Mouse (Mus musculus) hindbrain, embryonic 15.5 days (tissue): ENCODE measurements around the gene Kcnh2. TPM values are rescaled to one million over a fixed set of nuclear protein-coding genes. Genes with fewer than 3 reads are reported as not detected.

Experiments
- ATAC-seq: fragments of 200-750 bp; cut with Nextera tagmentation; 2 replicates; pipeline ENCODE4 v1.8.0; 2017; ENCODE audit warnings: low read depth, moderate number of reproducible peaks, moderate TSS enrichment; ENCODE audit not compliant: low FRiP score
- H3K27ac ChIP-seq: fragments of 300-500 bp; sonication (generic); replicated peaks from 2 replicates; pipeline ENCODE4 v1.5.1; 2015; ENCODE audit warnings: mild to moderate bottlenecking, inconsistent platforms
- H3K27me3 ChIP-seq: fragments of 300-500 bp; sonication (generic); 2 replicates; pipeline ENCODE4 v1.6.1; 2015; ENCODE audit warnings: control low read depth, inconsistent platforms
- H3K36me3 ChIP-seq: fragments of 300-500 bp; sonication (generic); 2 replicates; pipeline ENCODE4 v1.6.1; 2015; ENCODE audit warnings: control low read depth, inconsistent platforms
- H3K4me1 ChIP-seq: fragments of 300-500 bp; sonication (generic); replicated peaks from 2 replicates; pipeline ENCODE4 v1.6.1; 2015; ENCODE audit warnings: control low read depth, inconsistent platforms
- H3K4me2 ChIP-seq: fragments of 300-500 bp; sonication (generic); 2 replicates; pipeline ENCODE4 v1.6.1; 2015; ENCODE audit warnings: moderate library complexity, mild to moderate bottlenecking, inconsistent platforms
- H3K4me3 ChIP-seq: fragments of 300-500 bp; sonication (generic); 2 replicates; pipeline ENCODE4 v1.5.1; 2015; ENCODE audit warnings: mild to moderate bottlenecking, inconsistent platforms
- H3K9ac ChIP-seq: fragments of 300-500 bp; sonication (generic); 2 replicates; pipeline ENCODE4 v1.6.1; 2015; ENCODE audit warnings: inconsistent platforms
- H3K9me3 ChIP-seq: fragments of 300-500 bp; sonication (generic); 2 replicates; pipeline ENCODE4 v1.6.1; 2016; ENCODE audit warnings: control low read depth, inconsistent platforms
- WGBS: fragments of 180-500 bp; shearing (Covaris S2); methylation state at CpG from one replicate; pipeline ENCODE4 v1.1.7; 2015; 5-methylcytosine and 5-hydroxymethylcytosine counted together
- polyA plus RNA-seq: library from polyadenylated mRNA; unstranded; fragments of >200 nt; fragmentation: Nextera tagmentation; extraction: Ambion mirVana; gene quantifications from 2 replicates; pipeline ENCODE4 v1.2.1, GENCODE M21; 2015

The Kcnh2 gene
- polyA plus RNA-seq, 1 experiment from 2014 or later = 17.9 TPM

GRCm38 (mm10) chr5:24342966-24343365, 8.4 kb downstream of the Kcnh2 start:
- no peaks in the 10 kb centered on the region for H3K9me3 ChIP-seq
- 45% methylated on average over 8 of the region's 8 CpGs for WGBS
- H3K27me3 ChIP-seq = no peaks in the 10 kb centered on the region
- H3K4me3 ChIP-seq = no peak overlapping the region
- no peak overlapping the region for H3K9ac ChIP-seq
- H3K4me1 ChIP-seq = peaks cover 34% of the 10 kb centered on the region
- 0 out of 2 replicates have a peak overlapping the region, but pooled peaks have one; percentile 83 for H3K27ac ChIP-seq
- ATAC-seq = no peak
- H3K36me3 ChIP-seq = no peaks in the 10 kb centered on the region
- H3K4me2 ChIP-seq = no peak overlapping the region

DNA sequence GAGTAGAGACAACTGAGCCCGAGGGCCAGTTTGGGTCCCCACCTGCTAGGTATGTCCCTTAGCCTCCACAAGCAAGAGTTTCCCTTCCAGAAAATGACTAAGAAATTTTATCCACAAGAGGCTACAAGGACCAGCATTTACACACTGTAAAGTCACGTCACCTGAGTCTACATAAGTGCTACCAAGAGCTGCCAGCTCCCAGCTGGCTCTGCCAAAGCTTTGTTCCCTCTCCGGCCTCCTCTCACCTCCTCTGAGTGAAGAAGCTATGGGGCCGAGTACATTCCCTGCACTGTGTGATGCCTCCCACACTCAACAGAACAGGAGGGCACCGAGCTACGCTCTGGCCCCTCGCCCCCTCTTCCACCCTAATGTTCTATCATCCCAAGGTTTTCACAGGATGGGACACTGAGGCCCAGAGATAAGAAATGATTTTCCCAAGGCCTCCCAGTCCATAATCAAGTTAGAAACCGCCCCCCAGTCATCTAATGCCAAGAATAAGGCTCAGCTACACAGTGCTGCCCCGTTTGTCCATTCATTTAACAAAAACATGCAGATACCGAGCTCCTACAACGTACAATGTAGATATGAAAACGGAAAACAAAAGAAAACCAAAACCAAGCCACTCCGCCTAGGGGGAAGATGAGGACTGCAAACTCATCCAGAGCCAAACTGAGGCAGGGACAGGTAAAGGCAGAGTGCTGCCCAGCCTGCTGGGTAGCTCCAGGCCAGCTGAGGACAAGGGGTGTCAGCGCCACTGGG, 9.0 kb downstream of the Kcnh2 start:
- Histone ChIP-seq H3K4me1 (peaks cover 34% of the 10 kb centered on the region), H3K4me3 (no peak overlapping the region), H3K4me2 (no peak overlapping the region), H3K9me3 (no peaks in the 10 kb centered on the region), H3K9ac (no peak overlapping the region), H3K36me3 (no peaks in the 10 kb centered on the region), H3K27ac (no peak overlapping the region), H3K27me3 (no peaks in the 10 kb centered on the region)
- ATAC-seq = no peak
- WGBS = 73% methylated on average over 14 of the region's 14 CpGs

DNA sequence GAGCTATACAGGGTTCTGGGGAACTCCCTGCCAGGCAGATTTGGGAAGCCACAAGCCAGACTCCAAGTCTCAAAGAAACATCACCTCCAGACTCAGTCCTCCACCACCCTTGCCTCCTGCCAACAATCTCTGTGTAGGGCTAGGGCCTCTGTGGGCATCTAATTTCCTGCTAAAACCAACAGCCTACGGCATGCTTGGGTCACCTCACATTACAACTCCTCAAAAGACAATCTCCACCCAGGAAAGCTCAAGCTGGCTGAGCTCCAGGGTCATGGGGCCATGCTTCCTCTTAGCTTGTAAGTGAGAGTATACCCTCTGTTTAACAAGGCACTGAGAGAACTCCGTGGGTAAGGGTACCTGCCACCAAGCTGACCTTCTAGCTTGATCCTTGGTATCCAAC, 13.6 kb downstream of the Kcnh2 start:
- 61% methylated on average over 2 of the region's 2 CpGs for WGBS
- ATAC-seq = no peak
- no peak overlapping the region for H3K27ac ChIP-seq
- H3K4me3 ChIP-seq = no peak overlapping the region
- H3K4me2 ChIP-seq = no peak overlapping the region
- no peaks in the 10 kb centered on the region for H3K9me3 ChIP-seq
- no peaks in the 10 kb centered on the region for H3K36me3 ChIP-seq
- no peak overlapping the region for H3K9ac ChIP-seq
- no peaks in the 10 kb centered on the region for H3K27me3 ChIP-seq
- H3K4me1 ChIP-seq = peaks cover 19% of the 10 kb centered on the region

DNA sequence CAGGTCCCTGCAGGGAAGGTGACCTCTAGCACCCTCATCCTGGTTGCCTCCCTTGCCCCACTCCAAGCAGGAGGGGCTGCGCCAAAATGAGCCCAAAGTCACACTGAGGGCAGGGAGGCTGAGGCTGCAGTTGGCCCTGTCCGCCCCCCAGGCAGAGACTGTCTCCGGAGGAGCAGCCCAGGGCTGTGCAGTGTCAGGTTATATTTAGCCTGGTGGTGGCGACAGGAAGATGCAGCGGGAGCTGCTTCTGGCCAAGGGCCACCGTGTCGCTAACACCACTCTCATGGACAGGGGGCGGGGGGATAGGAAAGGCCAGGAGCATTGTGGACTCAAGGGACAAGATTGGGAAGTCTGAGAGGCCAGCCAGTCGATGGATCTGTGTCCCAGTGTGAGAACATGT, 14.0 kb downstream of the Kcnh2 start:
- ATAC-seq = 0 out of 2 replicates have a peak, but pooled peaks have one; percentile 9
- Histone ChIP-seq H3K27ac (no peak overlapping the region), H3K4me1 (peaks cover 19% of the 10 kb centered on the region), H3K4me2 (no peak overlapping the region), H3K9me3 (no peaks in the 10 kb centered on the region), H3K36me3 (peaks cover 4% of the 10 kb centered on the region; the same call in 1 of the 2 replicates), H3K9ac (no peak overlapping the region), H3K4me3 (no peak overlapping the region), H3K27me3 (no peaks in the 10 kb centered on the region)
- 35% methylated on average over 9 of the region's 9 CpGs for WGBS

GRCm38 (mm10) chr5:24335888-24336511, 15.4 kb downstream of the Kcnh2 start:
- Histone ChIP-seq H3K4me1 (peaks cover 19% of the 10 kb centered on the region), H3K36me3 (peaks cover 8% of the 10 kb centered on the region; the same call in 1 of the 2 replicates), H3K4me3 (no peak overlapping the region), H3K27ac (no peak overlapping the region), H3K27me3 (no peaks in the 10 kb centered on the region), H3K9me3 (no peaks in the 10 kb centered on the region), H3K4me2 (no peak overlapping the region), H3K9ac (no peak overlapping the region)
- 19% methylated on average over 3 of the region's 3 CpGs for WGBS
- ATAC-seq = peak; percentile 74

DNA sequence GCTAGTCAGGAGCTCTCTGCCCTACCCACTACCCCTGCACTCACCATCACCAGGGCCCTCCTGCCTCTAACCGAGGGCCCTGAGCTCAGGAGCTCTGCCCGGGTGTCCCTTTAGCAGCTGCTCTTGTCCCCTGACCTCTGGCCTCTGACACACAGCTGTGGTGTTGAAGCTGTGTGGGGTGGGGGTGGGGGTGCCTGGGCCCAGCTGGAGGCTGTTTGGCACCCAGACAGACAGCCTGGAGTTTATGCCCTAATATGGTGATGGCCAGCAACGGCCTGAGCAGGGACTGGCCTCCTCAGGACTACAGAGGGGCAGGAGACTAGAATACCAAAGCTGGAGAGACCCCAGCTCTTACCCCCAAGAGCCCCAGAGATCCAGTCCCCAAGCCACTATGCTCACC, 16.7 kb downstream of the Kcnh2 start:
- no peaks in the 10 kb centered on the region for H3K9me3 ChIP-seq
- no peaks in the 10 kb centered on the region for H3K27me3 ChIP-seq
- H3K4me3 ChIP-seq = no peak overlapping the region
- H3K9ac ChIP-seq = no peak overlapping the region
- H3K4me1 ChIP-seq = peaks cover 26% of the 10 kb centered on the region
- no peak overlapping the region for H3K4me2 ChIP-seq
- ATAC-seq = no peak
- H3K36me3 ChIP-seq = peaks cover 8% of the 10 kb centered on the region; the same call in 1 of the 2 replicates
- H3K27ac ChIP-seq = no peak overlapping the region
- WGBS = 26% methylated on average over 3 of the region's 3 CpGs

DNA sequence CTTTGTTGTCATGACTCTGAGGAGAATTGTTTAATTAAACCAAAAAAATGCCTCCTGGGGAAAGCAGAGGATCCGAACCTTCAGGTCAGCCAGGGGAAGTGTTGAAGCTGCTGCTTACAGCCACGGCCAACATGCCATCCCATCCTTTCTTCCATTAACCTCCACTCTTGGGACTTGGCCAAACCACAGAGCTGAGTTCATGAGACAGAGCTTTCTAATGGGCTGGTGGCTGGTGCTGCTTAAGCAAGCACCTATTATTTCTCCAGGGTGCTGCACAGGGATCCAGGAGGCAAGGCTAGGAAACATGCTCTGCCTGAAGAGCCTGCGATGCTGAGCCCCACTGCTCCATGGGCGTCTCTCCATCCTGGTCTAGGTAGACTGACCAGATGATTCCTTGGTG, 19.0 kb downstream of the Kcnh2 start:
- Histone ChIP-seq H3K27ac (no peak overlapping the region), H3K4me1 (peaks cover 44% of the 10 kb centered on the region), H3K36me3 (peaks cover 8% of the 10 kb centered on the region; the same call in 1 of the 2 replicates), H3K27me3 (no peaks in the 10 kb centered on the region), H3K4me2 (no peak overlapping the region), H3K4me3 (no peak overlapping the region), H3K9ac (no peak overlapping the region), H3K9me3 (no peaks in the 10 kb centered on the region)
- no peak for ATAC-seq
- 78% methylated on average over 4 of the region's 4 CpGs for WGBS

DNA sequence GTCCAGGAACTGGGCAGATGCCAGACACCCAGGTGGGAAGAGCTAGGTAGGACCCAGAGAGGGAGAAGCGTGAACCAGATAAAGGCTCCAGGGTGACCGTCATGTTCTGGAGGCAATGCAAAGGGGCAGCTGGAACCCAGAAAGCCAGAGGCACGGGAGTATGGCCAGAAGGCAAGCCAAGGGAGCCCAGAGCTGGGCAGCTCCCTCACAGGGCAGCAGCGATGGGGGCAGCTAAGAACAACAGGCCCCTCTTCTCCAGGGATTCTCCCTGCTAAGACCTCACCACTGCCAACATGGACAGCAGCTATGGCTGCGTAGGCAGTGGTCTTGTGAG, 21.5 kb downstream of the Kcnh2 start:
- Histone ChIP-seq H3K4me3 (no peak overlapping the region), H3K9me3 (no peaks in the 10 kb centered on the region), H3K27me3 (no peaks in the 10 kb centered on the region), H3K4me2 (peak overlapping the region; percentile 55), H3K36me3 (peaks cover 23% of the 10 kb centered on the region), H3K4me1 (peaks cover 33% of the 10 kb centered on the region), H3K9ac (no peak overlapping the region), H3K27ac (peak overlapping the region; percentile 73)
- WGBS = 14% methylated on average over 5 of the region's 5 CpGs
- peak; percentile 28 for ATAC-seq

DNA sequence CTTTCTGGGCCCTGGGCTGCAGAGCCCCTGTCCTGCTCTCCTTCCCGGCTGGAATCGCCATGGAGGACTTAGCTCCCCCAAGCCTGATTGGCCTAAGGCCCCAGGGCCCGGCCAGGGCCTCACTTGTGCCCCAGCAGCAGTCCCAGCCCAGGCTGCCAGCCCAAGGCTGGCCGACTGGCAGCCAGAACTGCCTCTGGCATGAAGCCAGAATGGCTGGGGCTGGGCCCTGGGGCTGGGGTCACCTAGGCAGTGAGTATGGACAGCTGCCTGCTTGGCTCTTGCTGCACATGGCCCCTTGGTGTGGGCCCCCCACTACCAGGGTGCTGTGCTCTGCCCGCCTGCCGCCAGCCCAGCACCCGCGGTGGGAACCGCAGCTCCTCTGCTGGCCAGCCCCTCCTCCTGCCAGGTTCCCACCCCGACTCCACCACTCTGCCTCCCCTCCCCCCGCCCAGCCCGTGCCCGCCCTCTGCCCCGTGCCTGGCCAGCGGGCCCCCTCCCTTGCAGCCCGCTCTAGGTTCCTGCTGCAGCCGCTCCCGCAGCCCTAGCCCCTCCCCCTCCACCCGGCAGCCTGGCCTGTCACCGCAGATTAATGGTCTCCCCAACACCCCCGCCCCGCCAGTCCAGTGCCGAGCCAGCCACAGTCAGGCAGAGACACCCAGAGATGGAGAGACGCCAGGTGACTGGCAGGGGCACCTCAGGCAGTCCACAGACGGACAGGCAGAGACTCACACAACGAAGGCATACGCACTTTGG, 22.0 kb downstream of the Kcnh2 start:
- Histone ChIP-seq H3K36me3 (peaks cover 28% of the 10 kb centered on the region), H3K4me2 (peak overlapping the region; percentile 55), H3K9me3 (no peaks in the 10 kb centered on the region), H3K27me3 (no peaks in the 10 kb centered on the region), H3K9ac (peak overlapping the region; percentile 24; the same call in 1 of the 2 replicates), H3K4me3 (peak overlapping the region; percentile 15; the same call in 1 of the 2 replicates), H3K27ac (peak overlapping the region; percentile 73), H3K4me1 (peaks cover 33% of the 10 kb centered on the region)
- ATAC-seq = peak; percentile 90
- WGBS = 6% methylated on average over 27 of the region's 27 CpGs

DNA sequence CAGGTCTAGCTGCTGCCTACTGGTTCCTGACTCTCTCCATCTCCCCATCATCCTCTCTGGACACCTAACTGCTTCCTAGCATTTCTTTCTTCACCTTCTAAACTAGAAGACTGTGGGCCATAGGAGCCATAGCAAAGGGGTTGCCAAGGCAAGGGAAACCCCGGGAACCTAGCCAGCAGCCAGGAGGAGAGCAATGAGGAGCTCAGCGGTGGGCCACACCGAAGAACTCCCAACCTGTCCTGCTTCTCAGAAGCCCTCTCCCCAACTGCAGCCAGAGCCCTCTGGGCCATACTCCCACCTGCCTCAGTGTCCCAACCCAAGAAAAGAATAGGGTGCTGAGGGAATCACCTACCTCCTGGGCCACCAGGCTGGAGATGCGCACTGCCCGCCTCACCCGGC, 22.6 kb downstream of the Kcnh2 start:
- H3K4me3 ChIP-seq = 0 out of 2 replicates have a peak overlapping the region, but pooled peaks have one; percentile 15
- peak; percentile 4; the same call in 1 of the 2 replicates for ATAC-seq

GRCm38 (mm10) chr5:24326842-24327417, 24.5 kb downstream of the Kcnh2 start:
- WGBS = 71% methylated on average over 4 of the region's 4 CpGs
- no peak overlapping the region for H3K4me3 ChIP-seq
- no peak for ATAC-seq
- H3K9ac ChIP-seq = no peak overlapping the region
- 0 out of 2 replicates have a peak overlapping the region, but pooled peaks have one; percentile 27 for H3K27ac ChIP-seq
- H3K27me3 ChIP-seq = no peaks in the 10 kb centered on the region
- no peak overlapping the region for H3K4me2 ChIP-seq
- peaks cover 38% of the 10 kb centered on the region for H3K4me1 ChIP-seq
- peaks cover 32% of the 10 kb centered on the region for H3K36me3 ChIP-seq
- no peaks in the 10 kb centered on the region for H3K9me3 ChIP-seq

More for the DNA sequence above, 22.6 kb downstream of the Kcnh2 start:
- H3K27ac ChIP-seq = peak overlapping the region; percentile 73
- peak overlapping the region; percentile 55 for H3K4me2 ChIP-seq
- H3K27me3 ChIP-seq = no peaks in the 10 kb centered on the region
- peak overlapping the region; percentile 24; the same call in 1 of the 2 replicates for H3K9ac ChIP-seq
- peaks cover 34% of the 10 kb centered on the region for H3K36me3 ChIP-seq
- H3K4me1 ChIP-seq = peaks cover 33% of the 10 kb centered on the region
- WGBS = 66% methylated on average over 6 of the region's 6 CpGs
- no peaks in the 10 kb centered on the region for H3K9me3 ChIP-seq
